Mouse (Mus musculus) kidney, adult 2 months (tissue): ENCODE measurements around the gene Ccdc106.

Experiments
- CTCF ChIP-seq: fragments of 200-500 bp; conservative IDR thresholded peaks from 2 replicates; pipeline ENCODE4 v1.5.1; 2011; ENCODE audit warnings: low read depth, mild to moderate bottlenecking, control low read depth, low read length, moderate library complexity, mixed read lengths; ENCODE audit not compliant: insufficient read depth, insufficient read length
- POLR2A ChIP-seq: fragments of 200-500 bp; IDR thresholded peaks from one replicate; pipeline ENCODE4 v1.6.1; 2011; ENCODE audit warnings: low read depth, low read length, control low read depth

- TF ChIP-seq CTCF (no peak), POLR2A (no peak)
Measured at GRCm38 (mm10) chr7:5029543-5029942, 9.2 kb downstream of the Ccdc106 start.
